Mouse (Mus musculus) embryo, embryonic 9.5 days (tissue): Measurements from ENCODE around the gene Dhx32.
"Not testable (repeated sequence)": the region's sequence is repeated elsewhere in the genome, so short reads cannot be mapped to it uniquely, and the experiment has no call there.

Source experiments
- DNase-seq: peaks from one replicate; pipeline ENCODE4 v3.0.0-alpha.2; 2017; ENCODE audit errors: extremely low spot score

The Dhx32 gene

GRCm38 (mm10) chr7:133729351-133729750 lies 53.2 kb downstream of the Dhx32 start:
- no peak for DNase-seq

GRCm38 (mm10) chr7:133727027-133727426 lies 55.5 kb downstream of the Dhx32 start:
- no peak for DNase-seq

GRCm38 (mm10) chr7:133725571-133725970 lies 57.0 kb downstream of the Dhx32 start:
- DNase-seq, result no peak

GRCm38 (mm10) chr7:133724844-133725243 lies 57.7 kb downstream of the Dhx32 start:
- no peak for DNase-seq

- DNase-seq, result no peak
Observed at GRCm38 (mm10) chr7:133720616-133721015, 61.9 kb downstream of the Dhx32 start.

- no peak for DNase-seq
Observed at GRCm38 (mm10) chr7:133718580-133718979, 63.9 kb downstream of the Dhx32 start.

GRCm38 (mm10) chr7:133715387-133715786 lies 67.1 kb downstream of the Dhx32 start:
- no peak for DNase-seq

- no peak for DNase-seq
Observed at GRCm38 (mm10) chr7:133707301-133707700, 75.2 kb downstream of the Dhx32 start.

GRCm38 (mm10) chr7:133703906-133704305 lies 78.6 kb downstream of the Dhx32 start:
- no peak for DNase-seq

- DNase-seq, result no peak
Observed at GRCm38 (mm10) chr7:133702333-133702732, 80.2 kb downstream of the Dhx32 start.

GRCm38 (mm10) chr7:133701366-133701765 lies 81.2 kb downstream of the Dhx32 start:
- DNase-seq, result no peak

GRCm38 (mm10) chr7:133699885-133700284 lies 82.6 kb downstream of the Dhx32 start:
- no peak for DNase-seq

GRCm38 (mm10) chr7:133698021-133698709 lies 84.4 kb downstream of the Dhx32 start:
- no peak for DNase-seq

GRCm38 (mm10) chr7:133685644-133686043 lies 96.9 kb downstream of the Dhx32 start:
- DNase-seq, result not testable (repeated sequence)

- DNase-seq, result no peak
Observed at GRCm38 (mm10) chr7:133684701-133685100, 97.8 kb downstream of the Dhx32 start.

- DNase-seq, result no peak
Observed at GRCm38 (mm10) chr7:133684110-133684509, 98.4 kb downstream of the Dhx32 start.

GRCm38 (mm10) chr7:133683626-133684025 lies 98.9 kb downstream of the Dhx32 start:
- no peak for DNase-seq

GRCm38 (mm10) chr7:133679961-133680360 lies 102.6 kb downstream of the Dhx32 start, which contains the start of gene Mmp21:
Gene Mmp21, minus strand, starts transcription at chr7:133680061.
- no peak for DNase-seq

GRCm38 (mm10) chr7:133679439-133679838 lies 103.1 kb downstream of the Dhx32 start:
- DNase-seq, result no peak

- DNase-seq, result no peak
Observed at GRCm38 (mm10) chr7:133678716-133679115, 103.8 kb downstream of the Dhx32 start.

GRCm38 (mm10) chr7:133676002-133676401 lies 106.5 kb downstream of the Dhx32 start:
- DNase-seq, result no peak
